Mouse (Mus musculus) kidney, postnatal 10 days (tissue): ENCODE measurements at regions not wholly inside any gene's neighbourhood (a gene's known extent, or its start where the extent isn't known, plus 50 kb on each side); places are given as distances from the start of the nearest gene placed in this dataset.

Source experiments
- DNase-seq: peaks from one replicate; pipeline ENCODE4 v3.0.0; 2021; ENCODE audit warnings: mixed read lengths

DNA sequence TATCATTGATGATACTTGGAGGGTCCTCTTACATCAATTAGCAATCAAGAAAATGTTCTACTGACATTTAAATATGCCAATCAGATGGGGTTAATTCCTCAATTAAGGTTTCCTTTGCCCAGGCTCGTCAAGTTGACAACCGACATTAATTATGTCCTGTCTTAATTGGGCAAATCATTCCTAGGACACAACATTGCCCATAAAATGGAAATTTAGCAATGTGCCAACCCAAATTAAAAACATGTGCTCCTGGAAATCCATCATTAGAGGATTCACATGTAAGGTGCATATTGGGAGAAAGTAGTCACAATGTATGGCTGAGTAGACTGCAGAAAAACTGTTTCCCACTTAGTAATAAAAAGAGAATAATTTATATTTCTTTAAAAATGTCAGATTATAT, 483.6 kb upstream of the B430305J03Rik start:
- DNase-seq, result no peak

DNA sequence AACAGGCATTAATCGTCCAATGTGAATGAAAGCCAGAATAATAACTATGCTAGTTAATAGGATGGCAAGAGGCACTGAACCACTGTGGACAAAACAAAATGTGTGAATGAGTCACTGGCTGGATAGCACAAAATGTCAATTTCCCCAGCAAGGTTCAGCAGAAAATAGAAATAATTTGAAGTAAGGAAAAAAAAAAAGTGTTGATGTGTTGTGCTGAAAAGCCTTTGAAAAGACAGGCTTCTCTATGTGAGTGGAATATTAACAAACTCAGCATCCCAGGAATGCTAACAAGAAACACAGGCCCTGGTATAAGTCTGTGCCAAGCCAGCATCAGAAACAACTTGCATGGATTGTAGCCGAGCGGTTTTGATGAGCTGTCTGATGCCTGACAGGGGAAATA, 481.0 kb upstream of the B430305J03Rik start:
- DNase-seq, result no peak

DNA sequence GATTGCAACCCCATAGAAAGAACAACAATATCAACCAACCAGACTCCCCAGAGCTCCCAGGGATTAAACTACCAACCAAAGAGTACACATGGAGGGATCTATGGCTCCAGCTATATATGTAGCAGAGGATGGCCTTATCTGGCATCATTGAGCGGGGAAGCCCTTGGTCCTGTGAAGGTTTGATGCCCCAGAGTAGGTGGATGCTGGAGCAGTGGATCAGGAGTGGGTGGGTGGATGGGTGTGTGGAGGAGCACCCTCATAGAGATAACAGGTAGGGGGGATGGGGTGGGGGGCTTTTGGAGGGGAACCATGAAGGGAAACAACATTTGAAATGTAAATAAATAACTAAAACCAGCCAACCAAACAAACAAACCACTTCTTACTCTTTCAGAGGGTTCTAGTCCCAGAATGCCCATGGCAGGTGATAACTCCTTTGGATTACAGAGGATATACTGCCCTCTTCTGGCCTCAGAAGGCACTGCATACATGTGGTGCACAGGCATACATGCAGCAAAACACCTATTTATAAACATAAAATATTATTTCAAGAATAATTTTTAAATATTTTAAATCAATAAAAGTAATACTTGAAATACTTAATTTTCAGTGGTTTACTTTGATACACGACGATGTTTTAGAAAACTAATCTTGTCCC, 473.7 kb upstream of the B430305J03Rik start:
- DNase-seq, result peak; percentile 50

DNA sequence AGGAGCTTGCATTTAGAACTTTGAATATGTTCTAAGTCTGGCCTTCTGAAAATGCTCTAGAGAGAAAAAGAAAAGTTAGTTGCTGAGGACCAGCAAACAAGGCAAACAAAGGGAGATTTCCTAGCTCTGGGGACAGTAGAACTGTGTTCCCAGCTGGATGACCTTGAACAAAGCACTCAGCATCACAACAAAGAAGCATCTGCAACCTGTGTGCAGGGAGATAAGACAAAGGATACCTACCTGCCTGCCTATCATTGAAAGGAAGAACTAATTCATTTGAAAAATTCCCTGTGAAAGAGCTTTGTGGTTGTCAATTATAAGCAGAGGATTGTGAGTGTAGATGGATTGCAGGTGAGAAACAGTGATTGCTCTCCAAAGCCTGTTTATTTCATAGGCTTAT, 451.1 kb upstream of the B430305J03Rik start:
- DNase-seq, result no peak

GRCm38 (mm10) chr3:61796021-61796420, 430.3 kb upstream of the B430305J03Rik start:
- DNase-seq, result no peak

- no peak for DNase-seq
These were observed 424.9 kb upstream of the B430305J03Rik start for GRCm38 (mm10) chr3:61790674-61791073.
